Mouse (Mus musculus): ENCODE data around the gene Birc3. TPM values are rescaled to one million over a fixed set of nuclear protein-coding genes. Genes with fewer than 3 reads are reported as not detected.
"Not testable (repeated sequence)": the region's sequence is repeated elsewhere in the genome, so short reads cannot be mapped to it uniquely, and the experiment has no call there.

The Birc3 gene
- polyA plus RNA-seq, 1 experiment from 2014 or later: 3.5 TPM

- H3K9me3 ChIP-seq (ENCODE audit: control insufficient read depth, low read length): no peaks in the 10 kb centered on the region
- H3K4me3 ChIP-seq (ENCODE audit: low read depth, low read length): no peak overlapping the region
- 66% methylated on average over 4 of the region's 4 CpGs for WGBS
- no peak overlapping the region for H3K4me2 ChIP-seq (replicated peaks; ENCODE audit: low read depth, low read length)
- no peak overlapping the region for H3K9ac ChIP-seq (ENCODE audit: low read depth, low read length)
- H3K27ac ChIP-seq (ENCODE audit: low read depth, low read length): no peak overlapping the region
- H3K4me1 ChIP-seq (replicated peaks; ENCODE audit: control insufficient read depth, insufficient read depth, low read length): no peaks in the 10 kb centered on the region
- ATAC-seq (ENCODE audit: low FRiP score): peak; percentile 23; the same call in 1 of the 2 replicates
- no peaks in the 10 kb centered on the region for H3K27me3 ChIP-seq (ENCODE audit: control insufficient read depth, insufficient read depth, low read length)
- no peaks in the 10 kb centered on the region for H3K36me3 ChIP-seq (ENCODE audit: control insufficient read depth, insufficient read depth, low read length)
- DNase-seq (ENCODE audit: low spot score): peak; percentile 2
Observed at GRCm38 (mm10) chr9:7871316-7872043, 1.5 kb downstream of the Birc3 start.

DNA sequence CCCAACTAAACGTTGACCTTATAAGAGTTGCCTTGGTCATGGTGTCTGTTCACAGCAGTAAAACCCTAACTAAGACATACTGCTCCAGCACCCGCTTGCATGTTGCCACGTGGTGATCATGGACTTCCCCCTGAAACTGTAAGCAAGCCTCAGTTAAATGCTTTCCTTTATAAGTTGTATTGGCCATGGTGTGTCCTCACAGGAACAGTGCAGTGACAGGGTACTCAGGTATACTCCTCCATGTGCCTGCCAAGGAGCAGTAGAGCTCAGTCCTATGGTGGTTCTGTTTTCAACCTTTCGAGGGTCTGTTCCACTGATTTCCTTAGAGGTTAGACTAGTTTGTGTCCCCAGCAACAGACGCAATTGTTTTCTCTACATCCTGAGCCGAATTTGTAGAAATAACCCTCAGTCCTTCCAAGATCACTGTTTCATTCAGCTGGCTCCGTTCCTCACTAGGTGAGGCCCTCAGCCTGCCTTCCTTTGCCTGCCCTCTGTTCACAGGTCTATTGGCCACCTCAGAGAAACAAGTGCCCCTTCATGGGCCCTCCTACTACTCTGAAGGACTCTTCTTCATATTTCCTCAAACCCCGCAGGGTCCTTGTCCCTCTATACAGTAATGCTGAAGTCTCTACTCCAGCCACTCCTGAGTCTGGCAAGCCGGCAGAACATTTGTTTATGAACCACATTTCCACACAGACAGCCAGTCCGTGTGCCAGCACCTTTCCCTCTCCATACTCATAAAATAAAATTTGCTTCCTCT lies 2.2 kb downstream of the Birc3 start:
- DNase-seq (ENCODE audit: low spot score) (no peak), ATAC-seq (ENCODE audit: low FRiP score) (no peak)
- Histone ChIP-seq H3K9me3 (ENCODE audit: control insufficient read depth, low read length) (no peaks in the 10 kb centered on the region), H3K4me3 (ENCODE audit: low read depth, low read length) (no peak overlapping the region), H3K36me3 (ENCODE audit: control insufficient read depth, insufficient read depth, low read length) (no peaks in the 10 kb centered on the region), H3K27me3 (ENCODE audit: control insufficient read depth, insufficient read depth, low read length) (no peaks in the 10 kb centered on the region), H3K4me1 (replicated peaks; ENCODE audit: control insufficient read depth, insufficient read depth, low read length) (no peaks in the 10 kb centered on the region), H3K4me2 (replicated peaks; ENCODE audit: low read depth, low read length) (no peak overlapping the region), H3K9ac (ENCODE audit: low read depth, low read length) (no peak overlapping the region), H3K27ac (ENCODE audit: low read depth, low read length) (no peak overlapping the region)
- 91% methylated on average over 10 of the region's 10 CpGs for WGBS

GRCm38 (mm10) chr9:7868838-7869491 lies 4.0 kb downstream of the Birc3 start:
- no peaks in the 10 kb centered on the region for H3K27me3 ChIP-seq (ENCODE audit: control insufficient read depth, insufficient read depth, low read length)
- ATAC-seq (ENCODE audit: low FRiP score): no peak
- no peak overlapping the region for H3K9ac ChIP-seq (ENCODE audit: low read depth, low read length)
- H3K36me3 ChIP-seq (ENCODE audit: control insufficient read depth, insufficient read depth, low read length): no peaks in the 10 kb centered on the region
- no peak for DNase-seq (ENCODE audit: low spot score)
- H3K4me1 ChIP-seq (replicated peaks; ENCODE audit: control insufficient read depth, insufficient read depth, low read length): no peaks in the 10 kb centered on the region
- H3K4me2 ChIP-seq (replicated peaks; ENCODE audit: low read depth, low read length): no peak overlapping the region
- H3K27ac ChIP-seq (ENCODE audit: low read depth, low read length): no peak overlapping the region
- H3K4me3 ChIP-seq (ENCODE audit: low read depth, low read length): no peak overlapping the region
- 93% methylated on average over 4 of the region's 4 CpGs for WGBS
- H3K9me3 ChIP-seq (ENCODE audit: control insufficient read depth, low read length): no peaks in the 10 kb centered on the region

DNA sequence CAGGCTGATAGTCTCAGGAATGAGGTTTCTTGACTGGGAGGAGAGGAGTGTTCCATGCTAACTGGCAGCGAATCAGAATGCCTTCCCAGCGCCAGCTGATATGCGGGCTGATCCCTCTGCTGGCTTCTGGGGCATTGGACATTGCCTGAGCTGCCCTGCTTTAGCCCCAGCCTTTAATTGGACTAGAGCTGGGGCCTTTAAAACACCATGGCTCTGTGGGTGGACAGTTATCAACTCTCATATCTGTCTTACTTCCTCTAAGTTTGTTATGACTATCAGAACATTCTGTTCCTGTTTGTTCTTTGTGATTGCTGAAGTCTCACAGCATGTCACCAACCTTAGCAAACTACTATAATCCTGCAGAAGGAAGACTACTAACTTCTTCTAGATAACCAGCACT lies 5.0 kb downstream of the Birc3 start:
- Histone ChIP-seq H3K9ac (ENCODE audit: low read depth, low read length) (no peak overlapping the region), H3K4me2 (replicated peaks; ENCODE audit: low read depth, low read length) (no peak overlapping the region), H3K4me1 (replicated peaks; ENCODE audit: control insufficient read depth, insufficient read depth, low read length) (no peaks in the 10 kb centered on the region), H3K27me3 (ENCODE audit: control insufficient read depth, insufficient read depth, low read length) (no peaks in the 10 kb centered on the region), H3K9me3 (ENCODE audit: control insufficient read depth, low read length) (no peaks in the 10 kb centered on the region), H3K36me3 (ENCODE audit: control insufficient read depth, insufficient read depth, low read length) (no peaks in the 10 kb centered on the region), H3K4me3 (ENCODE audit: low read depth, low read length) (no peak overlapping the region), H3K27ac (ENCODE audit: low read depth, low read length) (no peak overlapping the region)
- WGBS: 91% methylated on average over 3 of the region's 3 CpGs
- no peak for ATAC-seq (ENCODE audit: low FRiP score)
- no peak for DNase-seq (ENCODE audit: low spot score)

- not testable (repeated sequence) for H3K9ac ChIP-seq (ENCODE audit: low read depth, low read length); H3K4me2 ChIP-seq (replicated peaks; ENCODE audit: low read depth, low read length); H3K27me3 ChIP-seq (ENCODE audit: control insufficient read depth, insufficient read depth, low read length); H3K27ac ChIP-seq (ENCODE audit: low read depth, low read length); ATAC-seq (ENCODE audit: low FRiP score); DNase-seq (ENCODE audit: low spot score); H3K9me3 ChIP-seq (ENCODE audit: control insufficient read depth, low read length); H3K4me1 ChIP-seq (replicated peaks; ENCODE audit: control insufficient read depth, insufficient read depth, low read length); H3K36me3 ChIP-seq (ENCODE audit: control insufficient read depth, insufficient read depth, low read length); H3K4me3 ChIP-seq (ENCODE audit: low read depth, low read length)
- WGBS: 86% methylated on average over 2 of the region's 2 CpGs
Observed at GRCm38 (mm10) chr9:7866981-7867380, 6.0 kb downstream of the Birc3 start.

- H3K4me3 ChIP-seq (ENCODE audit: low read depth, low read length): no peak overlapping the region
- H3K4me2 ChIP-seq (replicated peaks; ENCODE audit: low read depth, low read length): no peak overlapping the region
- no peaks in the 10 kb centered on the region for H3K36me3 ChIP-seq (ENCODE audit: control insufficient read depth, insufficient read depth, low read length)
- no peak for ATAC-seq (ENCODE audit: low FRiP score)
- H3K27ac ChIP-seq (ENCODE audit: low read depth, low read length): no peak overlapping the region
- no peaks in the 10 kb centered on the region for H3K27me3 ChIP-seq (ENCODE audit: control insufficient read depth, insufficient read depth, low read length)
- H3K9me3 ChIP-seq (ENCODE audit: control insufficient read depth, low read length): no peaks in the 10 kb centered on the region
- 82% methylated on average over 5 of the region's 5 CpGs for WGBS
- no peak overlapping the region for H3K9ac ChIP-seq (ENCODE audit: low read depth, low read length)
- DNase-seq (ENCODE audit: low spot score): no peak
- no peaks in the 10 kb centered on the region for H3K4me1 ChIP-seq (replicated peaks; ENCODE audit: control insufficient read depth, insufficient read depth, low read length)
Observed at GRCm38 (mm10) chr9:7860976-7861375, 12.0 kb downstream of the Birc3 start.

DNA sequence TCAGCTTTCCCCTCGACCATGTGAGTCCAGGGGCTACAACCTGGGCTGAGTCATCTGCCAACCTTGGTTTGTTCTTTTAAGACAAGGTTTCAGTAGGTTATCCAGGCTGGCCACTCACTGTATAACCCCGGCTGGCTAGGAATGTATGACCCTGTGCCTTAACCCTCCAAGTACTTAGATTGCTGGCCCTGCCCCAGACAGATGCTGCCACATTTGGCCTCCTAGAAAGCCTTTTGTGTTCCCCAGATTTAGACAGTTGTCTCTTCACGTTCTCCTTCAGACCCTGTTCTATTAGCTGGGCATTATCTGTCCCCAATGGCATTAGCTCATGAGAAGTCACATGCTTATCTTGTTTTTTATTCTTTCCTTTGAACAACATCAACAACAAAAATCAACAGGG lies 17.1 kb downstream of the Birc3 start:
- H3K9me3 ChIP-seq (ENCODE audit: control insufficient read depth, low read length): no peaks in the 10 kb centered on the region
- no peak overlapping the region for H3K9ac ChIP-seq (ENCODE audit: low read depth, low read length)
- no peaks in the 10 kb centered on the region for H3K4me1 ChIP-seq (replicated peaks; ENCODE audit: control insufficient read depth, insufficient read depth, low read length)
- 69% methylated on average over 3 of the region's 3 CpGs for WGBS
- no peak overlapping the region for H3K27ac ChIP-seq (ENCODE audit: low read depth, low read length)
- H3K4me2 ChIP-seq (replicated peaks; ENCODE audit: low read depth, low read length): no peak overlapping the region
- ATAC-seq (ENCODE audit: low FRiP score) (no peak), DNase-seq (ENCODE audit: low spot score) (no peak)
- H3K27me3 ChIP-seq (ENCODE audit: control insufficient read depth, insufficient read depth, low read length): no peaks in the 10 kb centered on the region
- H3K4me3 ChIP-seq (ENCODE audit: low read depth, low read length): no peak overlapping the region
- H3K36me3 ChIP-seq (ENCODE audit: control insufficient read depth, insufficient read depth, low read length): no peaks in the 10 kb centered on the region

GRCm38 (mm10) chr9:7855374-7855773 lies 17.6 kb downstream of the Birc3 start:
- Histone ChIP-seq H3K4me2 (replicated peaks; ENCODE audit: low read depth, low read length) (no peak overlapping the region), H3K27ac (ENCODE audit: low read depth, low read length) (no peak overlapping the region), H3K9ac (ENCODE audit: low read depth, low read length) (no peak overlapping the region), H3K4me3 (ENCODE audit: low read depth, low read length) (no peak overlapping the region), H3K36me3 (ENCODE audit: control insufficient read depth, insufficient read depth, low read length) (no peaks in the 10 kb centered on the region), H3K27me3 (ENCODE audit: control insufficient read depth, insufficient read depth, low read length) (no peaks in the 10 kb centered on the region), H3K4me1 (replicated peaks; ENCODE audit: control insufficient read depth, insufficient read depth, low read length) (no peaks in the 10 kb centered on the region), H3K9me3 (ENCODE audit: control insufficient read depth, low read length) (no peaks in the 10 kb centered on the region)
- WGBS: 38% methylated on average over 1 of the region's 1 CpGs
- peak; percentile 48 for DNase-seq (ENCODE audit: low spot score)
- peak; percentile 35; the same call in 1 of the 2 replicates for ATAC-seq (ENCODE audit: low FRiP score)

Measured in hindbrain, embryonic 11.5 days (tissue).